Mouse (Mus musculus): ENCODE results near the gene Nfia. TPM values are rescaled to one million over a fixed set of nuclear protein-coding genes. Genes with fewer than 3 reads are reported as not detected.

Nfia gene
- polyA plus RNA-seq, 1 experiment = 53.0 TPM

DNA sequence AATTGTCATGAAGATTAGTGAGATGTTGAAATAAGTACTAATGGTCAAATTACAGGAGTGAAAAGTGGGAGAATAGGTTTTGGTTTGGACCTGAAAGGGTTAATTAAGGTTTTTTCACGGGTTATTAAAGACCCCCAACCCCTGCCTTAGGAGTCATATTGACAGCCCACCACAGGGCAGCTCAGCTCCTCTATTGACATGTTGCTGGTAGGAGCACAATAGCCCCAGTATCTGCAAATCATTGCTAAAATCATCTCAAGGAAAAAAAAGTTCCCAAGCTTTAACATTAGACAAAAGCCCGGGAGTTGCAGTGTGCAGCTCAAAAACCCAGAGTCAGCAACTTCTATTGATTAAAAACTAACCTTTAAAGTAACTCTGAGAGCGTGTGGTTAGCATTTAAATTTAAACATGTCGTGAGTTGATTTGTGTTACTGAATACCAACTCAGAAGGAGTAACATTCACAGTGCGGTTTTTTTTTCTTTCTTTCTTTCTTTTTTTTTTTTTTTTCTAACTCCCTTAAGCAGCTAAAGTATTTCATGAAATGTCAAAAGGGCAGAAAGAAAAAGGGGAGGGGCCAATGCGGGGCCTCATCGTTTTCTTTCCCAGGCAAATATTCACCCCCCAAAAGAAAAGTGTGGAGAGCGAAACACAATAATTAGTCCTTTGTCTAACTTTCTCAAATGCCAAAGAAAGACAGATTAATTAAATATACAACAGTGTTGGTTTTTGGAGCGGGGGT is 335.6 kb downstream of the Nfia start:
- peak overlapping the region; percentile 74 for H3K27ac ChIP-seq (ENCODE audit: insufficient read depth, low read length)
- H3K4me3 ChIP-seq (ENCODE audit: insufficient read depth, low read length) = no peak overlapping the region
- H3K4me1 ChIP-seq (ENCODE audit: control insufficient read depth, insufficient read depth, low read length) = peaks cover 17% of the 10 kb centered on the region
- no peak for TF ChIP-seq CTCF (IDR thresholded peaks at IDR 0.05; ENCODE audit: borderline replicate concordance, insufficient read depth, low read length)
- no peak for TF ChIP-seq POLR2A (IDR thresholded peaks at IDR 0.05; ENCODE audit: low read depth, low read length)

DNA sequence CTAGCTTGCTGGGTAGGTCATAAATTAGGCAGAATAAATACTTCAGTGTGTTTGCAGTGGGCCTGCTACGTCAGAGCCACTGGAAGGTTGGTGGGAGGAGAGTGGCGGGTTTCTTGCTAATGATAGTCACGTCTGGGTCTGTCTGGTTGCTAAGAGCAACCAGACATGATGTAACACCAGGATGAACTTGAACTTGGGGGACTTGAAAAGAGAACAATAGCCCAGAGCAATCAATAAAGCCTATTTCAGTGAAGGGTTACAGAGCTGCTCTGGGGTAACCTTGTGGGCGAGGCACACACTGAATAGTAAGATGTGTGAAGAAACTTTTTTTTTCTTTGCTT is 336.1 kb downstream of the Nfia start:
- Histone ChIP-seq H3K4me3 (ENCODE audit: insufficient read depth, low read length) (no peak overlapping the region), H3K27ac (ENCODE audit: insufficient read depth, low read length) (peak overlapping the region; percentile 73), H3K4me1 (ENCODE audit: control insufficient read depth, insufficient read depth, low read length) (peaks cover 17% of the 10 kb centered on the region)
- no peak for TF ChIP-seq CTCF (IDR thresholded peaks at IDR 0.05; ENCODE audit: borderline replicate concordance, insufficient read depth, low read length)
- TF ChIP-seq POLR2A (IDR thresholded peaks at IDR 0.05; ENCODE audit: low read depth, low read length) = no peak

DNA sequence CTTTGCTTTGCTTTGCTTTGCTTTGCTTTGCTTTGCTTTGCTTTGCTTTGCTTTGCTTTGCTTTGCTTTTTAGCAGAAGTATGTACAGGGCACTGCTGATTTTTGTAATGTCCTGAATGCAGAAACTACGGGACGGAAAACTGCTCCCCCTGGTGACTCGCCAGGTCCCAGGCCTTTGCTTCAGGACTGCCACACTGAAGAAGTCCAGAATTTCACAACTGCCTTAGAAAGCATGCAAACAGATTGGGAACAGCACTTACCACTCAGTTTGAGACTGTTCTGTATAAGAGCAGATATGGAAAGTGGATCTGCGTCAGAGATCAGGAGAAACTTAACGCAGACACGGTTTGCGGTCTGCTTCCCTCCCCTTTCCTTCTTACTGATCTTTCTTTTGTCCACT is 336.5 kb downstream of the Nfia start:
- H3K4me3 ChIP-seq (ENCODE audit: insufficient read depth, low read length) = no peak overlapping the region
- peak overlapping the region; percentile 73 for H3K27ac ChIP-seq (ENCODE audit: insufficient read depth, low read length)

DNA sequence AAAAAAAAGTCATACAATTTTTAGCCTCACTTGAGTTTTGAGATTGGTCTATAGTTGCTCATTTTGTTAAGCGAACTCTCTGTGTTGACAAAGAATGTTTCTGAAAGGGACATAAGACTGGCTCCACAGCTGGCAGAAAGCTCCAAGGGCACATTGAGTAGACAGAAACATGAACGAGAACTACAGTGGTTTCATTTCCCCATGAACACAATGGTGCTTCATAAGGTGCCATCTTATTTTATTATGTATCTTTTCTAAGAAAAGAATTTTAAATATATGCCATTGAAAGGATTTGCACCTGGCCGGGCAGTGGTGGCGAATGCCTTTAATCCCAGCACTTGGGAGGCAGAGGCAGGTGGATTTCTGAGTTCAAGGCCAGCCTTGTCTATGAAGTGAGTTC is 337.4 kb downstream of the Nfia start:
- Histone ChIP-seq H3K4me3 (ENCODE audit: insufficient read depth, low read length) (no peak overlapping the region), H3K4me1 (ENCODE audit: control insufficient read depth, insufficient read depth, low read length) (peaks cover 17% of the 10 kb centered on the region), H3K27ac (ENCODE audit: insufficient read depth, low read length) (no peak overlapping the region)
- TF ChIP-seq CTCF (IDR thresholded peaks at IDR 0.05; ENCODE audit: borderline replicate concordance, insufficient read depth, low read length) = no peak
- no peak for TF ChIP-seq POLR2A (IDR thresholded peaks at IDR 0.05; ENCODE audit: low read depth, low read length)

More for the DNA sequence above, 336.5 kb downstream of the Nfia start:
- TF ChIP-seq CTCF (IDR thresholded peaks at IDR 0.05; ENCODE audit: borderline replicate concordance, insufficient read depth, low read length) = peak; percentile 44; the same call in 1 of the 2 replicates
- no peak for TF ChIP-seq POLR2A (IDR thresholded peaks at IDR 0.05; ENCODE audit: low read depth, low read length)
- peaks cover 17% of the 10 kb centered on the region for H3K4me1 ChIP-seq (ENCODE audit: control insufficient read depth, insufficient read depth, low read length)

DNA sequence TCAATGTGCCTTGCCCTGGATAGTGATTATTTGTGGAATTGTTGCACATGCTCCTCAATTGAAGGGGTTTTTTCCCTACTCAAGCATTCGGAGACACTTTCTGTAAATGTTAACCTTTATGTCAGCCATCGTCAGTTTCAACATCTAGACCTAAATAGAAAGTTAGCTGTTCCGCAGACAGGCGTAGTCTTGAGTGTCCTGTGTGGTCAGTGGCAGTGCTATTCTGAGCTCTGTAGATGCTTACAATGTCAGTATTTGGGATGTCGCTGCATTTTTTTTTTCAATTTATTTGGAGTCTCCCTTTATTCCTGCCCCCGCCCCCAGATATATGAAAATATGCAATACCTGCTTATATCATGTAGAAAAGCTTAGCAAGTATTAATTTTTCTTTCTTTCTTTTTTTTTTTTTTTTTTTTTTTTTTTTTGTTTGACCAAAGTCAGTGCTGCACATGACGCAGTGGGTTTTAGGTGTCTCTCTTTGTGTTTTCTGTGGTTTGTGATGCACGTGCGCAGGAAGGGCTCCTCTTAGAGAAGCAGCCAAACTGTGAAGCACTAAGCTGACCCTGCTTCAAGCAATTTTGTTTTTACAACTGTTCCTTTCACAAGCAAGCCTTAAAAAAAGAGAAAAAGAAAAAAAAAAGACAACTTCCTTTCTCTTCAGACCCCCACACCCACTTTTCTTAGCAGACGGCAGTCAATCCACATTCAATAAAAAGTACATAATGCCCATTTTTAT is 340.9 kb downstream of the Nfia start:
- TF ChIP-seq CTCF (IDR thresholded peaks at IDR 0.05; ENCODE audit: borderline replicate concordance, insufficient read depth, low read length) (no peak), POLR2A (IDR thresholded peaks at IDR 0.05; ENCODE audit: low read depth, low read length) (no peak)
- Histone ChIP-seq H3K4me1 (ENCODE audit: control insufficient read depth, insufficient read depth, low read length) (peaks cover 2% of the 10 kb centered on the region; the same call in 1 of the 2 replicates), H3K4me3 (ENCODE audit: insufficient read depth, low read length) (no peak overlapping the region), H3K27ac (ENCODE audit: insufficient read depth, low read length) (no peak overlapping the region)

DNA sequence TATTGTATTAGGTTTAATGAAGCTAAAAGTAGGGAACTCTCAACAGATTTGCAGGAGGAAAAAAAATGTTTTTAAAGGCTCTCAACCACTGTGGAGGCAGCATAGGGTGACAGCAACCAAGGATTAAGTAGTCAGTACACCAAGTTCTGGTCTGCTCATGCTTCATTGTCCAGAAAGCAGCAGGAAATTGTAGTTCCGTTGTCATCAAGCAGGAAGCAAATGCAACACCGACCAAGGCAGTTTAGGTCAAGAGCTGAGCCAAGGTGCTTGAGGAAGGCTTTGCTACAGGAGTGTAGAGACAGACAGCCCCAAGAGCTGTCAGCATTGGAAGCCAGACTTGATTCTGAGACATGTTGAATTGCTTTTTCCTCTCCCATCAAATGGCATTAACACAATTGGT is 342.4 kb downstream of the Nfia start:
- H3K4me1 ChIP-seq (ENCODE audit: control insufficient read depth, insufficient read depth, low read length) = no peaks in the 10 kb centered on the region
- H3K4me3 ChIP-seq (ENCODE audit: insufficient read depth, low read length) = no peak overlapping the region
- TF ChIP-seq CTCF (IDR thresholded peaks at IDR 0.05; ENCODE audit: borderline replicate concordance, insufficient read depth, low read length) = no peak
- no peak overlapping the region for H3K27ac ChIP-seq (ENCODE audit: insufficient read depth, low read length)

DNA sequence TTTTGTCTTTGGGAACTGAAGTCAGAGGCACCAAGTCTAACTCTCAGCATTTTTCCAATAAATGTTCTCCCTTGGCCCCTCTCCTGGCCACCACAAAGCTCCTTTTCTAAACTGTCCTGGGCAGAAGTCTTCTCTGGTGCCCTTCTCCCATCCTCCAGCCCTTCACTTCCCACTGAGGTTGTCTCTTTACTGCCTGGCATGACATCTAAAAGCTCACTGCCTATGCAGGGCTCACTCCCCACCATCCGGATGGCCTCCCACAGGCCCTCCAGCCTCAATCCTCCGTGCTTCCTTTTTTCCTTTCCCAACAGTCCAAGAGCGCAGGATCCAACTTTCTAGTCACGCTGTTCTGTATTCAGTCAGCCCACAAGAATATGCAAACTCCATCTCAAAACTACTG is 342.9 kb downstream of the Nfia start:
- H3K4me1 ChIP-seq (ENCODE audit: control insufficient read depth, insufficient read depth, low read length) = no peaks in the 10 kb centered on the region

DNA sequence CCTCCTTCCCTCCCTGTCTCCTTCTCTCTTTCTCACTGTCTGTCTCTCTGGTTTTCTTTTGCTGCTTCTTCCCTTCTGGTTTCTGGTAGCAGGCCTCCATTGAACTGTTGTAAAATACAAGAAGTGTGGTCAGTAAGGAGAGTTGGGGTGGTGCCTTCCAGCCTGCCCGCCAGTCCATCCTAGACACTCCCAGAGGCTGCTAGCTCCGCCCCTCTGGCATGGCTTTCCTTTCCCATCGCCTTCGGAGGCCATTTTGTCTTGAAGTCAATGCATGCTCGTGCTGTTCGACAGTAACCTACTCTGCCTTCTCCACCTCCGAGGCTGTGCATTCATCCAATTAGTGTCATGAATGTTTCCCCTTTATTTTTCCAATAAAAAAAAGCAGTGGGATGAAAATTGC is 343.5 kb downstream of the Nfia start:
- Histone ChIP-seq H3K27ac (ENCODE audit: insufficient read depth, low read length) (no peak overlapping the region), H3K4me1 (ENCODE audit: control insufficient read depth, insufficient read depth, low read length) (no peaks in the 10 kb centered on the region), H3K4me3 (ENCODE audit: insufficient read depth, low read length) (no peak overlapping the region)
- TF ChIP-seq CTCF (IDR thresholded peaks at IDR 0.05; ENCODE audit: borderline replicate concordance, insufficient read depth, low read length) = no peak
- no peak for TF ChIP-seq POLR2A (IDR thresholded peaks at IDR 0.05; ENCODE audit: low read depth, low read length)

More for the DNA sequence above, 342.9 kb downstream of the Nfia start:
- no peak for TF ChIP-seq POLR2A (IDR thresholded peaks at IDR 0.05; ENCODE audit: low read depth, low read length)
- no peak for TF ChIP-seq CTCF (IDR thresholded peaks at IDR 0.05; ENCODE audit: borderline replicate concordance, insufficient read depth, low read length)
- no peak overlapping the region for H3K27ac ChIP-seq (ENCODE audit: insufficient read depth, low read length)
- no peak overlapping the region for H3K4me3 ChIP-seq (ENCODE audit: insufficient read depth, low read length)

DNA sequence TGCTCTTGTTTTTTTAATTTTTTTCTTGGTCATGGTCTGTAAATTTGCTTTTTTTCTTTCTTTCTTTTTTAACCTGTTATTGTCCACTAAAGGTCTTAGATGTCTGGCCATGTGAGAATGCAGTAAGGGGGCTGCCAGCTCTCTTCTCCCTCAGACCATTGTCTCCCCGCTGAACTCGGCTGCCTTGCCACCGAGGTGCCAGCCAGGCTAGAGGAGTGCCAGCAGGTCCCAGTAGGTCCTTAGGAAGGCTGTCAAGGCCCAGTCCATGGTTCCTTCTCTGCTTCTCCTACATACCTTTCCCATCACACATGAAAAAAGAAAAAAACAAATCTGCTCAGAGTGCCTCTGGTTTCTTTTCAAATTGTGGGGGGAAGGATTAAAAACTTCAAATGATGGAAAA is 345.6 kb downstream of the Nfia start:
- Histone ChIP-seq H3K4me1 (ENCODE audit: control insufficient read depth, insufficient read depth, low read length) (no peaks in the 10 kb centered on the region), H3K4me3 (ENCODE audit: insufficient read depth, low read length) (no peak overlapping the region), H3K27ac (ENCODE audit: insufficient read depth, low read length) (no peak overlapping the region)
- TF ChIP-seq CTCF (IDR thresholded peaks at IDR 0.05; ENCODE audit: borderline replicate concordance, insufficient read depth, low read length) (no peak), POLR2A (IDR thresholded peaks at IDR 0.05; ENCODE audit: low read depth, low read length) (no peak)

Data from embryonic fibroblast, embryonic 13.5 days (primary cell).